Mouse (Mus musculus): Measurements from ENCODE around the gene Slc2a4.

- TF ChIP-seq CTCF (IDR thresholded peaks at IDR 0.05; ENCODE audit: extremely low read depth, insufficient read depth, insufficient read length, insufficient replicate concordance) (no peak), POLR2A (IDR thresholded peaks at IDR 0.05; ENCODE audit: low read depth, low read length) (no peak)
Observed at GRCm38 (mm10) chr11:69901993-69902392, 46.0 kb downstream of the Slc2a4 start.

Data from spleen, adult 2 months (tissue).